Mouse (Mus musculus) induced T-regulatory cell, adult 2 months (primary cell): Measurements from ENCODE around the gene Tmem131l.
"Not testable (repeated sequence)": the region's sequence is repeated elsewhere in the genome, so short reads cannot be mapped to it uniquely, and the experiment has no call there.

Source experiments
- DNase-seq: peaks from one replicate; pipeline ENCODE4 v3.0.0-alpha.2; 2012; ENCODE audit warnings: low read depth

Tmem131l gene

GRCm38 (mm10) chr3:83915102-83915501 is 124.9 kb downstream of the Tmem131l start:
- no peak for DNase-seq

DNA sequence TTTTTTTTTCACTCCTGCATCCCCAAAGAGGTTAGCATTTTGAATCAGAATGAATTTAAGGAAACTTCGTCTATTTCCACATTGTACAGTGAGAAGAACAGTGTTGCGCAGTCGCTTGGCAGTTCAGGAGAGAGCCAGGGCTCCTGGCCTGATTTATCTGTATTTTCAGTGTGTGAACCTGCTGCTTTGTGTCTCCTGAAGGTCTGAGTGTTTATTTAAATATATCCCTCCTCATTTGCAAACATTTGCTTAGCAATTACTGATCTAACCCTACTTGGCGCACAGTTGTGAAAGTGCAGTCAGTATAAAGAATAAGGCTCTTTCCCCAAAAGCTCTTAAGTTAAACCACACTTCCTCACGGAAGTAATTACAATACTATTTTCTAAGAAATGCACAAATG is 129.3 kb downstream of the Tmem131l start:
- no peak for DNase-seq

DNA sequence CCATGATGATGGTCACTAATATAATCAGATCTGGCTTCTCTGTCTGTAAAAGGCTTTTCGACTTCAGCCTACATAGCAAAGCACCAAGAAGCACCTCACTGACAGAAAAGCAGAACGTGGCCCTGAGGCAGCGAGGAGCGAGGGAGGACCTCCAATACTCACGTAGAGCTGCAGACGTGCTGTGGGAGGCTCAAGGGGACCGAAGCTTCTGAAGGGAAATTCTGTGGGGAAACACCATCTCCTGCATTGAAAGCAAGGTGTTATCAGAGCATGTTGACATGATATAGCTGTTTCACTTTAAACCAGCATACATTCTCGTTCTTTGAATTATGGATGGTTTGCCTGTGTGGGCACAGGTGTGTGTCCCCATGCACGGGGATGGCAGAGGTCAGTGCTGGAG is 133.8 kb downstream of the Tmem131l start:
- DNase-seq, result peak; percentile 27

GRCm38 (mm10) chr3:83905161-83905560 is 134.8 kb downstream of the Tmem131l start:
- no peak for DNase-seq

DNA sequence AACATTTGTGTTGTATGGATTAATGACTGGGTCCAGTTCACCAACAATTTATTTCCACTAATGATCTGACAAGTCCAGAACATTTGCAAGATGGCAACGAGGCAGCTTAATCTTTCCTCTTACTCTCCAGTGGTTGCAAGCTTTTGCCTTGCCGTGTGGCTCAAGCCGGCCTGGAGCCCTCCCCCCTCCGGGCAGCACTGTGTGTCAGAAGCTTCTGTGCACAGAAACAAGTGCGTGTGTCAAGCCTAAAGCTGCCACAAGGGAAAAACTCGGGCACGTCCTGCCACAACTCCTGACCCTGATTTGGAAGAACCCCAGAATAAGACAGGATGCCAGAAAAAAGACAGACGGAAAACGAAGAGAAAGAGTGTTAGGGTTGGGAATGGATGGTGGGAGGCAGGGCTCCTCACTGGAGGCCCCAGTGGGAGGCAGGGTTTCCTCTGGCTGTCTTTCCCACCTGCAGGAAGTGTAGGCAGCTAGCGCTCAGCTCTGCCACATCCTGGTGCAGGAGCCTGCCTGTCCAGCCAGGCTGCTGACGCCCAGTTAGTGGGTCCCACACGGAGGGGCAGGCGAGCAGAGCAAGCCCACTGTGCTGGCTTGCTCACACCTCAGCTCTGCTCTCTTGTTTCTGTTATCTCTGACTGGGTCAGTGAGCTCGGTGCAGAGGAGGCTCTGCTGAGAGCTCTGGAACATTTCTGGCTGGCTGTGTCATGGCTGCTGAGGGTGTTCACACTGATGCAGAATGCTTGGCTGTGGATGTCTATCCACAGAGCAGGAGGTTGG is 135.6 kb downstream of the Tmem131l start:
- no peak for DNase-seq

GRCm38 (mm10) chr3:83902943-83903342 is 137.0 kb downstream of the Tmem131l start:
- DNase-seq, result no peak

DNA sequence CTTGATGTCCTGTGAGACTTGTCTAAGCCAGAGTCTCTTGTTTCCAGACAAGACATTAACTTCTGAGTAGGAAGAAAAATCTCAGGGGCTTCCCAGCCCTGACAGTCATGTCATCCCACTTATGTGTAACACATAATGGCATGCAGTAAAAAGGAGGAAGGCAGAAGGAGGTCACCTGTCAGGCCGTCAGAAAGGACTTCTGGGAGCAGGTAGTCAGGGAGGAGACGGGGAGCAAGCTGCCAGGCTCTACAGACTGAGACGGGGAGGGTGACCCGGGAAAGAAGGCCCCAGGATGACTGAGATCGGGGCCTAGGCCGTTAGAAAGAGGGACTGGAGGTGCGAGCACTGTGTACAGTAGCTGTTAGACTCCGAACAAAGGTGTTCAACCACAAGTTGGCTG is 137.5 kb downstream of the Tmem131l start:
- DNase-seq, result no peak

GRCm38 (mm10) chr3:83900756-83901373 is 139.1 kb downstream of the Tmem131l start:
- DNase-seq, result no peak

- peak; percentile 50 for DNase-seq
Measured at GRCm38 (mm10) chr3:83899556-83899955, 140.4 kb downstream of the Tmem131l start.

- no peak for DNase-seq
Measured at GRCm38 (mm10) chr3:83898246-83898645, 141.7 kb downstream of the Tmem131l start.

GRCm38 (mm10) chr3:83895811-83896210 is 144.2 kb downstream of the Tmem131l start:
- DNase-seq, result peak; percentile 29

- DNase-seq, result no peak
Measured at GRCm38 (mm10) chr3:83895111-83895510, 144.9 kb downstream of the Tmem131l start.

DNA sequence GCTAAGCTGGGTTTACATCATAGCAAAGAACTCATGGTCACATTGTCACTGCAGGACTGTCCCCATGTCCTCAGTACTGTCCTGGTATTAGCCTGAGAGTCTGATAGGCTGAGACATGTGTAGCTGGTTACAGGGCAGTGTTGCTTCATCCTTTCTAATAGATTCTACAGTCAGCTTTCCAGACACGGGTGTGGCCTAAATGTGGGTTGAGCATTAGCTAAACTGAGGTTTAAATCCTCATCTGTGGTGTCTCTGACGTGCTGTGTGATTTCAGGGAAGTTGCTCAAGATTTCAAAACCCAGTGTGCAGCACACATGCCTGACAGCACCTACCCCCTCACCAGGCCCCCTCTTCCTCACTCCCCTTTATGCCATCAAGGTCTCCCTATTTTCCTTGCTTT is 154.8 kb downstream of the Tmem131l start:
- no peak for DNase-seq

DNA sequence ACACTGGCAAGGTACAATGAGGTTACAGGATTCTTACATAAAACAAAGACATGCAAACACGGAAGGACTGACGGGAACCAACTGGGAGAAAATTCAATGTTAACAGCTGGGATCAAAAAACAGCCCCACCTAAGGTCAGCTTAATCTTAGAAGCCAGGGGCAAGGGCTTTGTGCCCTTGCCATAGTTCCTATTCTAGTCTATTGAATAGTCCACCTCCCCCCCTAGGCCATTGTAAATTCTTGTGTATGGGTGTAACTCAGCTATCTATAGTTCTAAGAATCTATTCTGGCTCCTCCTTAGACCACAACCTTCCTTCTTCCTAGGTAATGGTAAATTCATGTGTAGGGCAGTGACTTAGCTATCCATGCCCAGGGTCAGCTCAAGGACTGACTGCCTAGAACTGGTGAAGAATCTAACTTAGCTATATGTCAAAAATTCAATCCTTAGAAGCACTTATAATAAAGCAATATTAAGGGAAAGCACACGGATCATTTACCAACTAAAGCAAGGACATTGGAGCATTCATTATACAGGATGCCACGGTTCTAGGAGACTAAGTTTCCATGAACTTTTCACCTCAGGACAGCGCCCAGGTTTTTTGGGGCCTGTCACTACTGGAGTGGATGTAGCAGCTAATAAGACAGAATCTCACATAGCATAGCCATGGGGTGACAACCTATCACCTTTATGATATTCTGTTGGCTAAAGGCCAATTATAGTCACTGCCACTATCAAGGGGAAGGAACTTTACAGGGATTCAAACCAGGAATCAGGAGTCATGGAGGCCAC is 160.5 kb downstream of the Tmem131l start:
- not testable (repeated sequence) for DNase-seq

DNA sequence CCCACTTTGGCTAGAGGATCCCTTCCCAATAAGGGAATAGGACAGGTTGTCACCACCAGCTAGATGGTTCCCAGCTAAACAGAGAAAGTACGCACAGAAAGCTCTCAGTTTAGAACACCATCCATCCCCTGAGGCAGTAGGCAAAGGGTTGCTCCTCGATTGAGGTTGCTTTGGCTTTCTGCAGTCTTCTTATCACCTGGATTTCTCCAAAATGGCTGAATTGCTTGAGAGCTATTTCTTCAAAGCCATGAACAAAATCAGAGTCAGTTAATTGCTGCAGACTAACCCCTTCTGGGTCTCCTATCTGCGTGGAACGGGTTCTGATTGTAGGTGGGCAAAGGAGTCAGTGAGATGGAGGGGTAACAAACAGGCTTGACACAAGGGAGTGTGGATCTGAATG is 161.2 kb downstream of the Tmem131l start:
- no peak for DNase-seq

GRCm38 (mm10) chr3:83876299-83876698 is 163.7 kb downstream of the Tmem131l start:
- DNase-seq, result no peak

DNA sequence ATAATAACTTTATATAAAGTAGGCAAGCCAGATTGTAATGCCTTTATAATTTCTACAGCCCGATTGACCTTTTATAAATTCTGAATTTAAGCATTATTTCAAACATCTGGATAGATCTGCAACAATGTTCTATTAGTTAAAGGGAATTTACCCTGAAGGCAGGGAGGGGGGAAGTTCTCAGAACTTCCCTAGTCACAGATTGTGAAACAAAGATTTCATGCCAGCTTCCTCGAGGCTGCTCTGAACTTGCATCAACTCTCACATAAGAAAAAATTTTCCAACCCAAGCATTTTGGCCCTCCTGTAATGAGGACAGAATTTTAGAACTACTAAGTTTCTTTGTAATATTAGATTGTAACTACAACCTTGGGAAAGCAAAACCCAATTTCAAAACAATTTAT is 164.9 kb downstream of the Tmem131l start:
- DNase-seq, result not testable (repeated sequence)

DNA sequence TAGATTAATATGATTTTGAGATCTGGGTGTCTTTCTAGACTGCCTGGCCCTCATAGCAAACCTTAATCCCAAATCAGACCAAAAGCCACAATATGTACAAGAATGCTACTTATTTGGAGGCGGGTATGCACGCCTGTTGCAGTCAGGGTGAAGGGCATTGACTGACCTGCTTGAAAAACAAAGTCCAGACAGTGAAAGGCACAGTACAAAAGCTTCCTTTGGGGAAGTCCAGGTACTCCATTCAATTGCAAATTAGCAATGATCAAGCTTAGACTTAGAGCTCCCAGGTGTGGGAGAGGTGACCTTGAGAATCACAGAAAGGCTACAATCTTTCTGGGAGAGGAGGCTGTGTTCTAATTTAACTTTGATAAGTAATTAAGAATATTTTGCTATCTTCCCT is 167.1 kb downstream of the Tmem131l start:
- DNase-seq, result not testable (repeated sequence)

- DNase-seq, result not testable (repeated sequence)
Measured at GRCm38 (mm10) chr3:83871962-83872361, 168.0 kb downstream of the Tmem131l start.

GRCm38 (mm10) chr3:83871559-83871958 is 168.4 kb downstream of the Tmem131l start:
- DNase-seq, result not testable (repeated sequence)

GRCm38 (mm10) chr3:83869776-83870175 is 170.2 kb downstream of the Tmem131l start:
- DNase-seq, result no peak

DNA sequence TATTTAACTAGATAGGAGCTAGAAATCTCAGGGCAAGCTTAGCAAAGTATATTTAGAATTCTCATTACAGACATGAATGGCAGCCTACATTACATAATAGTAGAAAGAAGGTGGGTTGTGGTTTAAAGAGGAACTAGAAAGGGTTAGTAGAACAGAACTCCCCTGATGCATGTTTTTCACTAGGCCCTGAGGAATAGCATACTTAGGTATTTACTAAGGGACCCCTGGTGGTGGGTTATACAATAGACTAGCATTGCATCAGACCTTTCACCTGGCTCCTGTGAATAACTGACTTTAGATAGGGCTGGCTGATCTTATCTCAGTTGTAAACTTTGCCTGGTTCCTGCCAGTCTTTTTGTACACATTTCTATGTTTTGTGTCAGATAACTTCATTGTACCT is 172.9 kb downstream of the Tmem131l start:
- DNase-seq, result peak; percentile 20

DNA sequence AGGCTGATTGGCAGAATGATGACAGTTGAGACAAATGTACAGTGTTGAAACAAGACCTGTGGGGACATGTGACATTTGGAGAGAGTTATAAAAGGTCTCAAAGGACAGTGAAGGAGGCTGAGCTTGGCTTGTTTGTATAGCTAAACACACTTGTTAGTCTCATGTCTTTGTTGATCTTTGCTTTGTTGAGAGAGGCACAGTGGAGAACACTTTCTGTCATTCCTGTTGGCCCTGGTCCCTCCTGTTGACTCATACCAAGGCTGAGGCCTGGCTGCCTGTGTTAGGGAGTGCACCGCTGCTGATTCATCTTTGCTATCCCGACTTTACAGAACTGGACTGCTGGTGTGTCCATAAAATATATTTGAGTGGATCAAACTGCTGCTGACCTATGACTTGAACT is 174.8 kb downstream of the Tmem131l start:
- DNase-seq, result no peak
